Mouse (Mus musculus): ENCODE results near the gene Tpbgl. TPM values are rescaled to one million over a fixed set of nuclear protein-coding genes. Genes with fewer than 3 reads are reported as not detected.

The Tpbgl gene
- polyA plus RNA-seq, 1 experiment from 2014 or later, result 0.59 TPM

DNA sequence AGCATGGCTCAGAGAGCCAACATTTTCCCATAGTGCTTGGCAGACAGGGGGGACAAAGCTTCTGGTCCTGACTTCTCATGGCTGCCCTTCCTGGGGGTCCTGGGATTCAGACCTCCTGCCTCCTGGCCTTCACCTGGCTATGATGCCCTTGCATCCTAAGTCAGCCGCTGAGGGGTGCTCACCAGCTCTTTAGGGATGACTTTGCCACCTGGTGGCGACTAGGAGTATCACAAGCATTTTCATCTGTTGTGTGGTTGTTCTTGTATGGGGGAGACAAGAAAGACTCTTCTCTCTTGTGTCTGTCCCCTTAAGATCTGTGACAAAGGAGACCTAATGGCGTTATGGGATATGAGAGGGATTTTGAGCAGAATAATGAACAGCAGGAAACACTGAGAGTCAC lies 36.8 kb downstream of the Tpbgl start:
- WGBS, result 13% methylated on average over 3 of the region's 3 CpGs
- Histone ChIP-seq H3K4me1 (replicated peaks) (peaks cover 60% of the 10 kb centered on the region), H3K27me3 (ENCODE audit: insufficient read depth, poor library complexity, severe bottlenecking) (no peaks in the 10 kb centered on the region), H3K9me3 (no peaks in the 10 kb centered on the region), H3K4me3 (no peak overlapping the region), H3K36me3 (peaks cover 72% of the 10 kb centered on the region), H3K27ac (no peak overlapping the region)
- DNase-seq (ENCODE audit: low spot score), result peak; percentile 75

DNA sequence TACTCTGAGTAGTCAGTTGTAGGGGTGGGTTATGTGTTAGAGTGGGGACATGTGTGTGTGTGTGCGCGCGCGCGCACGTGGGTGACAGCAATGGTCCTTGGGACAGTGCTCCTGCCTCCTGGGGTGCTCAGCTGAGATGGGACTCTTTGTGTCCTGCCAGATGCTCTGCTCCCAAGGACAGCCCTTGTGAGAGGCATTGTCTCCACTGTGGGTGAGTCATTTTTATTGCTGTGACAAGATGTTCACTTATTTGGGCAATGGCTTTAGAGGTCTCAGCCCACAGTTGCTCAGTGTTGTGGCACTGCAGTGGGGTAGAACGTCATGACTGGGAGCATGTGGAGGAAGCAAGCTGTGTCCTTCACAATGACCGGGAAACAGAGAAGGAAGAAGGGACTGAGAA lies 40.9 kb downstream of the Tpbgl start:
- Histone ChIP-seq H3K27me3 (ENCODE audit: insufficient read depth, poor library complexity, severe bottlenecking) (peaks cover 5% of the 10 kb centered on the region), H3K9me3 (no peaks in the 10 kb centered on the region), H3K36me3 (peaks cover 39% of the 10 kb centered on the region), H3K27ac (no peak overlapping the region), H3K4me3 (no peak overlapping the region), H3K4me1 (replicated peaks) (peaks cover 89% of the 10 kb centered on the region)
- no peak for DNase-seq (ENCODE audit: low spot score)
- 86% methylated on average over 8 of the region's 8 CpGs for WGBS

DNA sequence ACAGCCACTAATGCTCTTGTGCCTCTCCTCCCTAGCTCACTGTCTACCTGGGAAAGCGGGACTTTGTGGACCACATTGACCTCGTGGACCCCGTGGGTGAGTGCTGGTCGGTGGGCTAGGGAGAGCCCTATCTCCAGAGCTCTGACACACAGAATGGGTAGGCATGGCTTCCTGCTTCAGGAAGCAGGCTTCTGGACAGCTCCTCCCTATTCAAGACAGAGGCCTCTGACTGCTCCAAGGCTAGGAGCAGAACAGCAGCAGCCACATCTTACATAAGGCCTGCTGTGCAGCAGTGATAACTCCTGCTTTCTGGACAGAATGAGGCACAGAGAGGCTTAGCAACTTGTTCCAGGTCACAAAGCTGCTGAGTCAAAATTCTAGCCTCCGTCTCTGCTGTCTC lies 43.3 kb downstream of the Tpbgl start:
- WGBS, result 85% methylated on average over 5 of the region's 5 CpGs
- Histone ChIP-seq H3K9me3 (no peaks in the 10 kb centered on the region), H3K36me3 (peaks cover 29% of the 10 kb centered on the region), H3K4me1 (replicated peaks) (peaks cover 86% of the 10 kb centered on the region), H3K4me3 (no peak overlapping the region), H3K27ac (peak overlapping the region; percentile 37; the same call in 1 of the 2 replicates), H3K27me3 (ENCODE audit: insufficient read depth, poor library complexity, severe bottlenecking) (peaks cover 14% of the 10 kb centered on the region)
- no peak for DNase-seq (ENCODE audit: low spot score)

DNA sequence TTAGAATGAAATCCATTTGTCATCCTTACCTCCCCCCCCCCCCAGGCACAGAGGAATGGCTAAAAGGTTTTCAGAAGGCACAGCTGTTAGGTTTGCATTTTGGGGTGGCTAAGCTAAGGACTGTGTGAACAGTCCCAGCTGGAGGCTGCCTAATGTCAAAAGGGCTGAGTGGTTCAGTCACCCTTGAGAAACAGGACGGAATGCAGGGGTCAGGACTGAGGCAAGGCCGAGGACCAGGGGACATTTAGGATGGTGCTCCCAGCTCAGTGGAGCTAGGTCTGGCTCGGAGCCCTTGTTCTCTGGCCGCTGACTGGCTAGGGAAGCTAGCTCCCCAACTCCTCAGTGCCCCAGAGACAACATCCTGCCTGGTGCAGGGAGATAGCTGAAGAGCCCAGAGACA lies 44.0 kb downstream of the Tpbgl start:
- DNase-seq (ENCODE audit: low spot score), result peak; percentile 57
- Histone ChIP-seq H3K36me3 (peaks cover 21% of the 10 kb centered on the region), H3K4me3 (no peak overlapping the region), H3K27ac (peak overlapping the region; percentile 37; the same call in 1 of the 2 replicates), H3K4me1 (replicated peaks) (peaks cover 80% of the 10 kb centered on the region), H3K27me3 (ENCODE audit: insufficient read depth, poor library complexity, severe bottlenecking) (peaks cover 14% of the 10 kb centered on the region), H3K9me3 (no peaks in the 10 kb centered on the region)
- 27% methylated on average over 4 of the region's 4 CpGs for WGBS

DNA sequence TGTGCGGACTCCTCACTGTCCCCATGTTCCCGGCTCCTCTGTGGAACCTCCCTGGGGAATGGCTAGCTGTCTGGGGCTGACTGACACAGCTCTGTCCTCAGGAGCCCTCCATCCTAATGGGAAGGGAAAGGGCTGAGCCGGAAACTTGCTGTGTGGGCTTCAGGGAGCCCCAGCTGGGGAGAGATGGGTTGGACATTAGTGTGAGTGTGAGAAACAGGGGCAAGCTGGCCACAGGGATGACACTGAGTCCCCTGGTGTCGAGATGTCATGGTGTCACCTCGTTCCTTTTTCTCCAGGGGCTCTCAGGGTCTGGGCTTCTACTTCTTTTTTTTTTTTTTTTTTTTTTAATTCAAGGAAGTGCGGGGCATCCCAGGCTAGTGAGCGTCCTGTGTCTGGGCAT lies 44.6 kb downstream of the Tpbgl start:
- no peak overlapping the region for H3K4me3 ChIP-seq
- H3K27me3 ChIP-seq (ENCODE audit: insufficient read depth, poor library complexity, severe bottlenecking), result peaks cover 14% of the 10 kb centered on the region
- peaks cover 74% of the 10 kb centered on the region for H3K4me1 ChIP-seq (replicated peaks)
- WGBS, result 46% methylated on average over 7 of the region's 7 CpGs
- peaks cover 16% of the 10 kb centered on the region; the same call in 1 of the 2 replicates for H3K36me3 ChIP-seq
- H3K9me3 ChIP-seq, result no peaks in the 10 kb centered on the region
- DNase-seq (ENCODE audit: low spot score), result no peak
- peak overlapping the region; percentile 36; the same call in 1 of the 2 replicates for H3K27ac ChIP-seq

DNA sequence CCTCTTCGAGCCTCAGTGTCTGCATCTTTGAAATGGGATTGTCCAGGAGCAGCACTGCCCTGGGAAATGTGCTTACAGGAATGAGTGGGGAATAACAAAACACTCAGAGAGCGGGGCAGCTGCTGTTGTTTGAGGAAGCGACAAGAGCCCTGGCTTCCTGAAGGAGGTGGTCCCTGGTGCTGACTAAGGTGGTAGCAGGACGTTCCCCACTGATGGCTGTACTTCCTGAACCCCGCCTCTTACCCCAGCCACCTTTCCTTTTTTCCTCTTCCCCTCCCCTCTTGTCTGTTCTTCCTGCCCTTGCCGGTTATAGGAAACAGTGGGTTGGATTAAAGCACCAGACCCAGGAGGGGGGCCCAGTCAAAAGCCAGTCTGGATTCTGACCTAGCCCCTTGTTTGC lies 46.7 kb downstream of the Tpbgl start:
- 0 out of 2 replicates have a peak, but pooled peaks cover 7% of the 10 kb centered on the region for H3K36me3 ChIP-seq
- peaks cover 14% of the 10 kb centered on the region for H3K27me3 ChIP-seq (ENCODE audit: insufficient read depth, poor library complexity, severe bottlenecking)
- 35% methylated on average over 6 of the region's 6 CpGs for WGBS
- no peak for DNase-seq (ENCODE audit: low spot score)
- H3K4me1 ChIP-seq (replicated peaks), result peaks cover 55% of the 10 kb centered on the region
- H3K27ac ChIP-seq, result peak overlapping the region; percentile 80
- no peak overlapping the region for H3K4me3 ChIP-seq
- no peaks in the 10 kb centered on the region for H3K9me3 ChIP-seq

DNA sequence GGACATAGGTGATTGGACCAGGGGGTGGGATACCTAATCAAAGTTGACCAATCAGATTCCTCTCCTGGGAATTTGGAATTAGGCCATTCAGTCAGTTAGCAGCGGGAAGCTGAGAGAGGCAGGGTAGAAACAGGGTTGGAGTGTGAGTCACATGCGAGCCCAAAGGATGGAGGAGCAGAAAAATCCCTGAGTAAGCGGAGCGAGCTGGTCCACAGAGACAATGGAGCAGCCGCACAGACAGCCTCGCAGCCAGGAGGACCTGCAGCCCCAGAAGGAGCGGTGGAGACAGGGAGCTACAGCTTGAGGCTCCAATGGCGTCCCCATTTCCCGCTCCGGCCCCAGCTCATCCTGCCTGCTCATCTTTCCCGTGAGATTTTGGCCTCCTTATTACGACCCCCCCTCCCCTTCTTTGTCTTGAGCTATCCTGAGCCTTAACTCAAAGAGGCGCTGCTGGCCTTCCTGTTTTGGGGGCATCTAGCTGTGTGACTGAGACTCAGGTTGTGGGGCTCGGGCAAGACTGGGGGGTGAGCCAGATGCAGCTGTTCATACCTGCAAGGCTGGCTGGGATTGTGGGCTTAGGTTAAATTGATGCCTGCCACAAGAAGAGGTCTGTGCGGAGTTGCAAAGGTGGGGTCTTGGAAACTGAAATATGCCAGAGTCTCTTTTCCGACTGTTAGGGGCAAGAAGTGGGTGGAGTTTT lies 47.3 kb downstream of the Tpbgl start:
- peaks cover 14% of the 10 kb centered on the region for H3K27me3 ChIP-seq (ENCODE audit: insufficient read depth, poor library complexity, severe bottlenecking)
- peaks cover 54% of the 10 kb centered on the region for H3K4me1 ChIP-seq (replicated peaks)
- DNase-seq (ENCODE audit: low spot score), result peak; percentile 34
- 0 out of 2 replicates have a peak, but pooled peaks cover 4% of the 10 kb centered on the region for H3K36me3 ChIP-seq
- H3K27ac ChIP-seq, result peak overlapping the region; percentile 80
- peak overlapping the region; percentile 39 for H3K4me3 ChIP-seq
- 9% methylated on average over 16 of the region's 16 CpGs for WGBS
- H3K9me3 ChIP-seq, result no peaks in the 10 kb centered on the region

DNA sequence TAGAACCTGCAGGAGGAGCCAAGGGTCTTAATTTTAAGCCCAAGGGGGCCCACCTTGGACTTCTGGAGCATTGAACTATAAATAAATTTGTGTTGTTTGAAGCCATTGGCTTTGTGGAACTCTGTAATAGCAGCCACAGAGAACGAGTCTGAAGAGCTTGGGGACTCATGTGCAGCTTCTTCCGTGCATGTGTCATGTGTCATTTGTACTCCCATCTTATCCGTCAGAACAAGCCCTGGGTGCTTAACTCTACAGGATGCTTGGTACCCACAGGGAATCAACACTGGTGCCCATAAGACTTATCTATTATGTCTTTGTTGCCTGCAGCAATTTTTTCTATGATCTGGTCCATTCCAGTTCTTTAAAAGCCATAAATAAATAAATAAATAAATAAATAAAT lies 48.7 kb downstream of the Tpbgl start:
- Histone ChIP-seq H3K27me3 (ENCODE audit: insufficient read depth, poor library complexity, severe bottlenecking) (peaks cover 14% of the 10 kb centered on the region), H3K9me3 (no peaks in the 10 kb centered on the region)
- WGBS, result 84% methylated on average over 3 of the region's 3 CpGs

More for the DNA sequence above, 48.7 kb downstream of the Tpbgl start:
- H3K4me1 ChIP-seq (replicated peaks), result peaks cover 48% of the 10 kb centered on the region
- no peak for DNase-seq (ENCODE audit: low spot score)
- H3K4me3 ChIP-seq, result no peak overlapping the region
- H3K27ac ChIP-seq, result no peak overlapping the region
- peaks cover 3% of the 10 kb centered on the region; the same call in 1 of the 2 replicates for H3K36me3 ChIP-seq

Other genes with a start within 250 kb of the Tpbgl start
- gene Gdpd5, start 245.7 kb downstream of the Tpbgl start, polyA plus RNA-seq (2016; fragmentation: Nextera tagmentation; extraction: Ambion mirVana), result 33.8 and 43.8 TPM in 2 replicates
- gene Klhl35, start 161.1 kb downstream of the Tpbgl start, polyA plus RNA-seq (2016; fragmentation: Nextera tagmentation; extraction: Ambion mirVana), result 5.9 and 24.4 TPM in 2 replicates
- 680 and 779 TPM in 2 replicates for gene Rps3, start 143.4 kb downstream of the Tpbgl start, polyA plus RNA-seq (2016; fragmentation: Nextera tagmentation; extraction: Ambion mirVana)
- gene Arrb1, start 91.6 kb downstream of the Tpbgl start, polyA plus RNA-seq (2016; fragmentation: Nextera tagmentation; extraction: Ambion mirVana), result 14.6 and 15.0 TPM in 2 replicates
- gene Slco2b1, start 84.2 kb upstream of the Tpbgl start, polyA plus RNA-seq (2016; fragmentation: Nextera tagmentation; extraction: Ambion mirVana), result 2.3 and 3.5 TPM in 2 replicates
- not detected in 2 replicates for gene Olfr520, start 103.2 kb upstream of the Tpbgl start, polyA plus RNA-seq (2016; fragmentation: Nextera tagmentation; extraction: Ambion mirVana)
- gene Olfr521, start 136.4 kb upstream of the Tpbgl start, polyA plus RNA-seq (2016; fragmentation: Nextera tagmentation; extraction: Ambion mirVana), result not detected in 2 replicates
- 1.9 and 2.1 TPM in 2 replicates for gene Neu3, start 201.3 kb upstream of the Tpbgl start, polyA plus RNA-seq (2016; fragmentation: Nextera tagmentation; extraction: Ambion mirVana)
- 0.46 and 0.68 TPM in 2 replicates for gene Xrra1, start 232.0 kb upstream of the Tpbgl start, polyA plus RNA-seq (2016; fragmentation: Nextera tagmentation; extraction: Ambion mirVana)
- gene Spcs2, start 236.4 kb upstream of the Tpbgl start, polyA plus RNA-seq (2016; fragmentation: Nextera tagmentation; extraction: Ambion mirVana), result 352 and 393 TPM in 2 replicates